Mouse (Mus musculus) gastrocnemius, adult 2 months (tissue): Measurements from ENCODE around the gene Cab39. TPM values are rescaled to one million over a fixed set of nuclear protein-coding genes. Genes with fewer than 3 reads are reported as not detected.

Experiments used
- DNase-seq: peaks from one replicate; pipeline ENCODE4 v3.0.0; 2022
- H3K27ac ChIP-seq: fragments of 200-600 bp; 2 replicates; pipeline ENCODE4 v1.8.1; 2022; ENCODE audit warnings: mild to moderate bottlenecking
- H3K4me3 ChIP-seq: fragments of 200-600 bp; 2 replicates; pipeline ENCODE4 v1.8.1; 2022; ENCODE audit warnings: mild to moderate bottlenecking, moderate library complexity
- CTCF ChIP-seq: fragments of 200-600 bp; IDR thresholded peaks from 2 replicates; pipeline ENCODE4 v1.8.1; 2022; ENCODE audit warnings: antibody characterized with exemption, mild to moderate bottlenecking, moderate library complexity
- intact Hi-C: fragments of 180-260 bp; cut with DNase I; formaldehyde crosslinking; loops from one replicate; pipeline ENCODE4 v1.15.1; 2025
- total RNA-seq, 2 experiments: library from RNA; stranded (reverse); gene quantifications; 2 replicates each; pipeline ENCODE4 v1.2.3; 2021

The Cab39 gene
- total RNA-seq, 2 experiments from 2014 or later, result 191 to 193 TPM

DNA sequence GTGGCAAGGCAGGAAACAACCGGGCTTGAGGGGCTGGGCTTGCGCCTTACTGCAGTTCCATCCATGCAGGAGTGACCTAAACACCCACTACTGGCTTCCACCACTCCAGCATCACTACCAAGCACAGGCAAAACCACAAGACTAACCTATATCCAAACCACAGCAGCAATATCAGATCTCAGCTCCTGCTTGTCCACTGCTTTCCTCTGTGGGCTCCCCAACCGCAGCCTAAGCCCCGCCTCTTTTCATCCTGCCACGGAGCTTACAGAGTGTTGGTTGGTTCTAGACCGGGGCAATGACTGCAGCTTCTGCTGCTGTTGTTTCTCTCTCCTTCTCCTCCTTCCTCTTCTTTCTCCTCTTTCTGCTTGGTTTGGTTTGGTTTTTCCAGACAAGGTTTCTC is 29.9 kb upstream of the Cab39 start:
- H3K4me3 ChIP-seq, result no peak overlapping the region
- no peak for TF ChIP-seq CTCF
- intact Hi-C loops, result no loop called here
- H3K27ac ChIP-seq, result no peak overlapping the region
- DNase-seq, result no peak

DNA sequence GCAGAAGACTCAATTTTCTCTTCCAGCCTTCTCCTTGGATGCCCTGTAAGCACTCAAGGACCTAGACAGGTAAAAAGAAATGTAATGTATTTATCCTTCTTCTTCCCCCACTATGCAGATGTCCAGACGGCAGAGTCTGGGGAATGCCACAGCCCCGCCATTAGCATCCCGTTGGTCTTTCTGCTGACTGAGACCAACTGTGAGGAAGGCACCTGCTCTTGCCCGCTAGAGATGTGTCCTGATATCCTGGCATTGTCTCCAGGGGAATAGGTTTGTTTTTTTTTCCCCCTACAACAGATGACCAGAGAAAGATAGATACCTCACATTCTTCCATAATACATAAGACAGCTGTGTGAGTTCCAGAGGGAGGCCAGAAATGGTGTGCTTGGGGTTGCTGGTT is 28.9 kb upstream of the Cab39 start:
- H3K4me3 ChIP-seq, result no peak overlapping the region
- intact Hi-C loops, result no loop called here
- no peak for TF ChIP-seq CTCF
- H3K27ac ChIP-seq, result no peak overlapping the region
- DNase-seq, result no peak

DNA sequence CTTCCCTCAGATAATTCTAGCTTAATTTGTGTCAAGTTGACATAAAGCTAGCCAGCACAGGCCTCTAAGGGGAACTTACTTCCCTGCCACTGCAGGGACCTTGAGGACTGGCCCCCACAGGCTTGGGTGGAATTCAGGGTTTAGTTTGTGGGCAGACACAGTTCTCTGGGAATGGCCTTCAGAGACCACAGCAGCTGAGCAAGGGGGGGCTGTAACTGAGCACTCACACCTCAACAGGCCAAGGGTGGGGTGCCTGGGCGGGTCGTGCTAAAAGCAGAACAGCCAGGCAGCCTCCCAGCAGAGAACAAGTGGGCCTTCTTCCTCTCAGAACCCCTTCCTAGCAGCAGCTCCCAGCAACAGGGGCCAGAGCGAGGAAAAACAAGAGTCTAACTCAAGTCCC is 27.1 kb upstream of the Cab39 start:
- no peak for DNase-seq
- intact Hi-C loops, result no loop called here
- no peak for TF ChIP-seq CTCF

DNA sequence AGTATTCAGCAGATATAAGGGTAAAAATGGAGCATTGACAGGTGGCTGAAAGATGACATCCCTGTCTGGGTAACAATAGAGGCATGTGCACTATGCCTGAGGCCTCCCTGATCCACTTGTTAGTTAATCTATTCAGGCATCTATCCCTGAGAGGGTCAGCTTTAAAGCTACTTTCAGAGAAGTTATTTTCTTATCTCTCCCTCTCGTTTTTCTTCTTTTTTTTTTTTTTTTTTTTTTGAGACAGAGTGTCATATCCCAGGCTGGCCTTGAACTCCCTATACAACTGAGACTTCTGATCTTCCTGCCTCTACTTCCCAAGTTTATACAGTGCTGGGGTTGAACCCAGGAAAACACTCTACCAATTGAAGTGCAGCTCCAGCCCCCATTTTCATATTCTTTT is 25.5 kb upstream of the Cab39 start:
- intact Hi-C loops, result no loop called here
- H3K27ac ChIP-seq, result no peak overlapping the region
- H3K4me3 ChIP-seq, result no peak overlapping the region
- DNase-seq, result no peak
- no peak for TF ChIP-seq CTCF

More for the DNA sequence above, 27.1 kb upstream of the Cab39 start:
- H3K4me3 ChIP-seq, result no peak overlapping the region
- H3K27ac ChIP-seq, result no peak overlapping the region

DNA sequence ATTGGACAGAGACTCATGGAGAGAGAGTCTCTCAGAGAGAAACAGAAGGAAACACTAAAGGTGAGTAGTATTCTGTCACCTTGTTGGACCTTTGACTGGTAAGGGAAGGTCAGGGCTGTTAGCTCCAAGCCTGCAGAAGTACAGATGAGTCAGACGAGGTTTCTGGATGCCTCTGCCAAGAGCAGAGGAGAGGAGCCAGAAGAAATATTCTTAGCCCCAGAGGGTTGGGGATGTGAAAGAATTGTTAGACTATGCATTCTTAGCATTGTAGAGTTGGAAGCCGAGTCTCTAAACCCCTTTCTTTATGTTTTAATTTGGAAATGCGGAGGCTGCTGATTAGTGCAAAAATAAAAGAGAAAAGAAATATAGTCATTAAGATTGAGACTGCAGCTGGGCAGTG is 21.3 kb upstream of the Cab39 start:
- H3K27ac ChIP-seq, result peak overlapping the region; percentile 35; the same call in 1 of the 2 replicates
- intact Hi-C loops, result no loop called here
- no peak overlapping the region for H3K4me3 ChIP-seq
- TF ChIP-seq CTCF, result no peak
- DNase-seq, result no peak

DNA sequence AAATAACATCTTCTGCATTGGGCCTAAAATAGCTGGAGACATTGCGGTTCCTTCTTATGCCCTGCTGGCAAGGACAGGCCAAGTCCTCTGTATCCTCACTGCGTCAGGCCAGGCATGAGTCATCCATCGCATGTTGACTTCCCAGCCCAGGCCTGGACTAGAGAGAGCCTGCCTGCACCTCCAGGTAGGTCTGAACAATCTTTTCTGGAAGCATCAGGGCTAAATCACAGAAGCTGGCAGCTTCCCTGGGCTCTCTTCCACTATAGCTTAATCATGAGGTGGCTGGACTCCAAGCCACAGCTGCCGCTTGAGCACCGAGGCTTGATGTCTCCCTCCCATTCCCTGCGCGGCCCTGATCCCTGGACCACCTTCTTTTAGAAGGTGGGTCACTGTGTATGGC is 18.1 kb upstream of the Cab39 start:
- Histone ChIP-seq H3K4me3 (no peak overlapping the region), H3K27ac (peak overlapping the region; percentile 38)
- peak; percentile 45 for DNase-seq
- no peak for TF ChIP-seq CTCF
- intact Hi-C loops, result no loop called here

DNA sequence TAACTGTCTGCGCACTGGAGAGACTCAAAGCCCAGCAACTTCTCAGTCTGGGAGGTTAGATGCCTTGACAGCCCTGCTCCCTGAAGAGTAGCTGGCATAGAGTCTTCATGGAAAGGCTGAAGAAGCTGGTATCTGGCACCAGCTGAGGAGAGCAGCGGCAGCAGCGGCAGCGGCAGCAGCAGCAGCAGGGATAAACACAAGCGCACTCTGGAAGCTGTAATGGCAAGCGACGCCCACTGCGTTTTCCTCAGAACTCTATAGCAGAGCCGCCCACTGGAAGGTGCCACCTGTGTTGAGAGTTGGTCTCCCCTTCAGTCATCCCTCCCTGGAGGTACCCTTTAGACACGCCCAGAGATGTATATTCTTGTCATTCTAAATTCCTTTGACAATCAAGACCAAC is 17.1 kb upstream of the Cab39 start:
- no peak for DNase-seq
- Histone ChIP-seq H3K27ac (no peak overlapping the region), H3K4me3 (no peak overlapping the region)
- no peak for TF ChIP-seq CTCF
- intact Hi-C loops, result no loop called here

DNA sequence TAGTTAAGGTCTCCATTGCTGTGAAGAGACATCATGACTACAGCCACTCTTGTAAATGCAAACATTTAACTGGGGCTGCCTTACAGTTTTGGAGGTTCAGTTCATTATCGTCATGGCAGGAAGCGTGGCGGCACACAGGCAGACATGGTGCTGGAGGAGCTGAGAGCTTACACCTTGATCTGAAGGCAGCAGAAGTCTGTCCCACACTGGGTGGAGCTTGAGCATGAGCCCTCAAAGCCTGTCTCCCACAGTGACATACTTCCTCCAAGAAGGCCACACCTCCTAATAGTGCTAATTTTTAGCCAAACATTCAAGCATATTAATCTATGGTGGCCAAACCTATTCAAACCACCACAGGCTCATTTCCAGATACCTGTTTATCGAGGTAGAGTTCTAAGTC is 14.8 kb upstream of the Cab39 start, which contains the start of gene A630001G21Rik:
Gene A630001G21Rik (minus strand): TSS at position 208 of the 400 bp plus-strand sequence.
- Histone ChIP-seq H3K4me3 (no peak within 1 kb of the TSS), H3K27ac (no peak within 1 kb of the TSS)
- no peak for TF ChIP-seq CTCF
- no peak for DNase-seq
- intact Hi-C loops, result no loop called here

DNA sequence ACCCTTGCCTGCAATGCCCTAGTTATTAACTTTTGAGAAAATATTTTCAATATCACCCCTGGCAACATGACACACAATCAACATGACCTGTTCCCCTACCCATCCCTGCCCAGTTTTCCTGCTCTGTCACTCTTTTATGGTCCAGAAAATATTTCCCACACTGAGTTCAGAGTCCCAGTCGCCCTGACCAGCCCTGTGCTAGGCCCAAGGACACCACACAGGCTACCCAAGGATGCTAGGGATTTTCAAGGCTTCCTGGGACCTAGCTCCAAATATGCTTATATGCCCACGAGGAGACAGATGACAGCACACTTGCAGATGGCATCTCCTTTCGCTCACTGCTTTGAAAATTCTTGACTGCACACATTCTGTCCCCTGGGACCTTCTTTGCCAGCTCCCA is 14.2 kb upstream of the Cab39 start:
- no peak for TF ChIP-seq CTCF
- intact Hi-C loops, result no loop called here
- no peak overlapping the region for H3K27ac ChIP-seq
- DNase-seq, result no peak
- no peak overlapping the region for H3K4me3 ChIP-seq

DNA sequence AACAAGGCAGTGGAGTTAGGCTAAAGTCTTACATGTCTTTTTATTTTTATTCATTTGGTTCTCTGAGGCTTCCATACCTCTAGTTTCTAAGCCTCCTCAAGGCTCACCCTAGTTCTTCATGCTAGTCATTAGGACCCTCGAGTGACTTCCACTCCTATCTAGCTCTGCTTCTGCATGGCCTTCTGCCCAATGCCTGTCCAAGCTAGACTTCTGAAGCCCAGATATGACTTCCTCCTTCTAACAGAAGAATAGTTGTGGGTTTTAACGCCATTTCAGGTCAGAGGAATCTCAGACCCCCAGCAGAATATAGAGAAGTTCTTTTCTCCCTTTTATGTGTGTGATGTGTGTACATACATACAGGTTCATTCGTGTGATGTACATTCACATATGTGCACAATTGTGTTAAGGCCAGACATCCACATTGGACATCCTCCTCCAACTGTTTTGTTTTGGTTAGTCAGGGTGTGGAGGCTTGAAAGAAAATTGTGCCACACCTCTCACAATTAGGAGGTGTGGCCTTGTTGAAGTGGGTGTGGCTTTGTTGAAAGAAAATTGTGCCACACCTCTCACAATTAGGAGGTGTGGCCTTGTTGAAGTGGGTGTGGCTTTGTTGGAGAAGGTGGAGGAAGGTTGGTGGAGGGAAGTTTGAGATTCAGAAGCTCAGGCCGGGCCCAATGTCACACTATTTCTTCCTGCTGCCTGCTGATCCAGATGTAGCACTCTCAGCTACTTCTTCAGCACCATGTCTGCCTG is 13.6 kb upstream of the Cab39 start:
- no peak for DNase-seq
- no peak for TF ChIP-seq CTCF
- H3K27ac ChIP-seq, result no peak overlapping the region
- intact Hi-C loops, result no loop called here
- H3K4me3 ChIP-seq, result no peak overlapping the region

DNA sequence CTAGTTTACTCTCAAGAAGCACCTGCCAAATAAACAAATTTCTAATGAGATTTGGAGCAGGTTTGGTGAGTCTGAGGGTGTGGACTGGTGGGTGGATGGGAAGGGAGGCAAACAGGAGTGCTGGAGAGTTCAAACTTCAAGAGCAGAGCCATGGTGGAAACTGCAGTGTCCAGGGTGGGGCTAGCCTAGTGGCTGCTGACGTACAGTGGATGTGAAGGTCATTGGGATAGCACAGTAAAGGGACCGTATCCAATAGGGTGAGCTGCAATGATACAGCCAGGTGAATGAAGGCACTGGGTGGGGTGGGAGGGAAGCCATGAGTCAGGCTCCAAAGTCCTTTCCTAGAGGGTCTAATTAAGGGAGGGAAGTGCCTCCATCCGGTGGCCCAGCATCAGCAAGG is 2.7 kb upstream of the Cab39 start:
- TF ChIP-seq CTCF, result no peak
- intact Hi-C loops, result loop anchor here (5.0 kb wide), 1 partner anchor 52 kb away; no protein-coding TSS in a partner anchor
- Histone ChIP-seq H3K4me3 (no peak overlapping the region), H3K27ac (no peak overlapping the region)
- no peak for DNase-seq

DNA sequence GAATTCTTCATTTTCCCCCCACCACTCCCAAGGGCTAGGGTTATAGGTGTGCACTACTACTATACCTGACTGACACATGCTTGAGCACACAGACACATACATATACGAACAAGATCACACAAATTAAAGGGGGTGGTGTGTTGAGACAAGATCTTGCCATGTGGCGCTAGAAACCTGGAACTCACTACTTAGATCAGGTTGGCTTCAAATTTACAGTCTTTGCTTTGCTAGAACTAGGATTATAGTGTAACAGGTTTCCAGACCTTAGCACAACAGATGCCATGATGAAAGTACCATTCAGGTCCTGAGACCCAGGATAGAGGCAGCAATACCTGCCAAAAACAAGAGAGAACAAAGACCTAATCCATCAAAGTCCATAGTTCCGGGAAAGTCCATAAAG is 1.8 kb upstream of the Cab39 start:
- TF ChIP-seq CTCF, result no peak
- Histone ChIP-seq H3K27ac (no peak overlapping the region), H3K4me3 (no peak overlapping the region)
- intact Hi-C loops, result loop anchor here (5.0 kb wide), 1 partner anchor 51 kb away; no protein-coding TSS in a partner anchor
- DNase-seq, result no peak

DNA sequence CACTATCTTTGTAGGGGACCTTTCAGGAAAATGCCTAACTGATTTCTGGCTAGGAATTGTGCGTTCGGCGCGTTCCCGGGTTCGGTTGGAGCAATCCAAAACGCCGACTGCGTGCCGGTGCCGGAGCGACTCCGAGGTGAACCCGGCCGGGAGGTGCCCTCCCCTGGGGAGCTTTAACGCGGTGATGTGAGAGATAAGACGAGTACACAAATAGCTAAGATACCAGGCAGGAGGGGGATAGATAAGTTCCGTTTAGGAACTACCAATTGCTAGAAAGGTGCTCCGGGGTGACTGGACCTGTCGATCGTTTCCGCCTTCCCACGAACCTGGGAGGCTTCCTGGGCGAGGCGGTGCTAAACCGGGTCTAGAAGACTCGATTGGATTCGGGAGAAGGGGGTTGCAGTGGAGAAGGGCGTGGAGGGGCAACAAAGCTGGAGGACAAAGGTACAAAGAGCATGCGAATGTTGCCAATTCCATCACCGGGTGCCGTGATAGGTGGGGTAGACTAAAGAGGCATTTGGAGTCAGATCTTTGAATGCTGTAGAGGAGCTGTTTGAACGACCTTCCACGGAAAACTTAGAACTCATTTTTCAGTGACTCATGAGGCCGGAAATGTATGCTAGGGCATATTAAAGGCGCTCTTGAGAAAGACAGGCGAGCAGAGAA is 998 bp downstream of the Cab39 start:
- intact Hi-C loops, result loop anchor here (5.0 kb wide), 1 partner anchor 48 kb away; no protein-coding TSS in a partner anchor
- no peak for TF ChIP-seq CTCF
- Histone ChIP-seq H3K4me3 (peak overlapping the region; percentile 80), H3K27ac (peak overlapping the region; percentile 98)
- peak; percentile 54 for DNase-seq
